Mouse (Mus musculus) neutrophil, adult 5-6 weeks (primary cell): ENCODE measurements at regions not wholly inside any gene's neighbourhood (a gene's known extent, or its start where the extent isn't known, plus 50 kb on each side); places are given as distances from the start of the nearest gene placed in this dataset.

Experiments
- ATAC-seq: fragments of 151-379, 151-347 bp; 2 replicates; pipeline ENCODE4 v1.8.0; 2017; ENCODE audit warnings: mild to moderate bottlenecking, moderate TSS enrichment; ENCODE audit not compliant: insufficient number of reproducible peaks, poor library complexity, low FRiP score, severe bottlenecking; ENCODE audit errors: extremely low read depth

GRCm38 (mm10) chr12:107711017-107711416 lies 222.6 kb downstream of the 3110018I06Rik start:
- ATAC-seq: no peak

GRCm38 (mm10) chr12:107711675-107712074 lies 223.2 kb downstream of the 3110018I06Rik start:
- ATAC-seq: no peak

- no peak for ATAC-seq
Observed at GRCm38 (mm10) chr12:107713191-107713590, 224.8 kb downstream of the 3110018I06Rik start.

- ATAC-seq: no peak
Observed at GRCm38 (mm10) chr12:107714846-107715245, 226.4 kb downstream of the 3110018I06Rik start.

GRCm38 (mm10) chr12:107715871-107716270 lies 227.4 kb downstream of the 3110018I06Rik start:
- no peak for ATAC-seq

- no peak for ATAC-seq
Observed at GRCm38 (mm10) chr12:107720941-107721340, 232.5 kb downstream of the 3110018I06Rik start.

GRCm38 (mm10) chr12:107723062-107723859 lies 234.8 kb downstream of the 3110018I06Rik start:
- ATAC-seq: no peak

- no peak for ATAC-seq
Observed at GRCm38 (mm10) chr12:107723860-107724320, 235.5 kb downstream of the 3110018I06Rik start.

- no peak for ATAC-seq
Observed at GRCm38 (mm10) chr12:107724467-107724866, 236.0 kb downstream of the 3110018I06Rik start.

- ATAC-seq: no peak
Observed at GRCm38 (mm10) chr12:107728865-107729264, 240.4 kb downstream of the 3110018I06Rik start.

- ATAC-seq: peak; percentile 43; the same call in 1 of the 2 replicates
Observed at GRCm38 (mm10) chr12:107729301-107729700, 240.9 kb downstream of the 3110018I06Rik start.

- ATAC-seq: no peak
Observed at GRCm38 (mm10) chr12:107730940-107731339, 242.5 kb downstream of the 3110018I06Rik start.

- ATAC-seq: no peak
Observed at GRCm38 (mm10) chr12:107734536-107734935, 246.1 kb downstream of the 3110018I06Rik start.

GRCm38 (mm10) chr12:107742641-107743040 lies 254.2 kb downstream of the 3110018I06Rik start:
- ATAC-seq: no peak

- no peak for ATAC-seq
Observed at GRCm38 (mm10) chr12:107744822-107745221, 256.4 kb downstream of the 3110018I06Rik start.

- ATAC-seq: no peak
Observed at GRCm38 (mm10) chr12:107748481-107749380, 254.7 kb downstream of the Bcl11b start.

- no peak for ATAC-seq
Observed at GRCm38 (mm10) chr12:107749381-107750085, 253.9 kb downstream of the Bcl11b start.

- no peak for ATAC-seq
Observed at GRCm38 (mm10) chr12:107750285-107750927, 253.0 kb downstream of the Bcl11b start.

GRCm38 (mm10) chr12:107752126-107752525 lies 251.3 kb downstream of the Bcl11b start:
- ATAC-seq: no peak
